Mouse (Mus musculus): ENCODE measurements around the gene Fam151a.

- TF ChIP-seq POLR2A (IDR thresholded peaks at IDR 0.05; ENCODE audit: low read depth, low read length) (no peak), CTCF (conservative IDR thresholded peaks at IDR 0.05; ENCODE audit: insufficient read depth, insufficient read length, low read depth, low read length) (no peak)
Observed at GRCm38 (mm10) chr4:106789705-106790104, 56.0 kb downstream of the Fam151a start.

All from kidney, adult 2 months (tissue).